Mouse (Mus musculus): ENCODE data around the gene Gm2016.
"Not testable (repeated sequence)": the region's sequence is repeated elsewhere in the genome, so short reads cannot be mapped to it uniquely, and the experiment has no call there.

The Gm2016 gene

GRCm38 (mm10) chr12:87873772-87874171 lies at the start of gene Gm2016:
Gene Gm2016 (plus strand): TSS chr12:87874072.
- not testable (repeated sequence) for DNase-seq

GRCm38 (mm10) chr12:87842239-87842638 lies 31.6 kb upstream of the Gm2016 start, which contains the start of gene Gm2001:
Gene Gm2001 (minus strand): TSS chr12:87842339.
- DNase-seq = not testable (repeated sequence)

GRCm38 (mm10) chr12:87850657-87851056 lies 23.2 kb upstream of the Gm2016 start:
- DNase-seq = not testable (repeated sequence)

- not testable (repeated sequence) for DNase-seq
Measured at GRCm38 (mm10) chr12:87856067-87856466, 17.8 kb upstream of the Gm2016 start.

GRCm38 (mm10) chr12:87861740-87862692 lies 11.9 kb upstream of the Gm2016 start:
- DNase-seq = not testable (repeated sequence)

GRCm38 (mm10) chr12:87863638-87864037 lies 10.2 kb upstream of the Gm2016 start:
- not testable (repeated sequence) for DNase-seq

- not testable (repeated sequence) for DNase-seq
Measured at GRCm38 (mm10) chr12:87864048-87864447, 9.8 kb upstream of the Gm2016 start.

GRCm38 (mm10) chr12:87895070-87895469 lies 21.2 kb downstream of the Gm2016 start, which contains the start of gene Gm2022:
Gene Gm2022 (plus strand): TSS chr12:87895370.
- DNase-seq = not testable (repeated sequence)

GRCm38 (mm10) chr12:87919721-87920120 lies 45.8 kb downstream of the Gm2016 start, which contains the start of gene Gm2035:
Gene Gm2035 (minus strand): TSS chr12:87919857.
- not testable (repeated sequence) for DNase-seq
